Mouse (Mus musculus) erythroid progenitor cell, adult 5-6 weeks (primary cell): ENCODE measurements around the gene Zfp984. TPM values are rescaled to one million over a fixed set of nuclear protein-coding genes. Genes with fewer than 3 reads are reported as not detected.

Experiments
- total RNA-seq, 2 experiments: library from RNA; stranded (forward) in 1 of 2; stranded (reverse) in 1 of 2; fragments of 150-400 nt in 1 of 2; fragments of 186-747, 209-891 nt in 1 of 2; gene quantifications; 2 replicates each; pipeline versions ENCODE4 v1.2.3 to v1.2.4; 2015 to 2017; ENCODE audit warnings: low replicate concordance in 2 of 2

Zfp984 gene
- total RNA-seq, 2 experiments from 2014 or later = 12.9 to 20.1 TPM

Other genes starting within 250 kb of the Zfp984 start
- gene Zfp979, start 167.3 kb downstream of the Zfp984 start, total RNA-seq (2015; ENCODE audit: low replicate concordance) = not detected in 2 replicates
- not detected in 2 replicates for gene Zfp979, start 167.3 kb downstream of the Zfp984 start, total RNA-seq (2017; ENCODE audit: low replicate concordance)
- gene Zfp534, start 107.2 kb downstream of the Zfp984 start, total RNA-seq (2015; ENCODE audit: low replicate concordance) = not detected in 2 replicates
- gene Zfp534, start 107.2 kb downstream of the Zfp984 start, total RNA-seq (2017; ENCODE audit: low replicate concordance) = not detected in 2 replicates
- 0.84 and 3.2 TPM in 2 replicates for gene Zfp933, start 38.6 kb upstream of the Zfp984 start, total RNA-seq (2015; ENCODE audit: low replicate concordance)
- gene Zfp933, start 38.6 kb upstream of the Zfp984 start, total RNA-seq (2017; ENCODE audit: low replicate concordance) = 0.98 and 3.0 TPM in 2 replicates
- gene Miip, start 59.0 kb upstream of the Zfp984 start, total RNA-seq (2015; ENCODE audit: low replicate concordance) = 134 and 157 TPM in 2 replicates
- 131 and 165 TPM in 2 replicates for gene Miip, start 59.0 kb upstream of the Zfp984 start, total RNA-seq (2017; ENCODE audit: low replicate concordance)
- gene Fv1, start 59.2 kb upstream of the Zfp984 start, total RNA-seq (2015; ENCODE audit: low replicate concordance) = 16.8 and 35.3 TPM in 2 replicates
- gene Fv1, start 59.2 kb upstream of the Zfp984 start, total RNA-seq (2017; ENCODE audit: low replicate concordance) = 29.4 and 35.8 TPM in 2 replicates
- gene Mfn2, start 94.9 kb upstream of the Zfp984 start, total RNA-seq (2015; ENCODE audit: low replicate concordance) = 15.1 and 18.0 TPM in 2 replicates
- 6.8 and 17.8 TPM in 2 replicates for gene Mfn2, start 94.9 kb upstream of the Zfp984 start, total RNA-seq (2017; ENCODE audit: low replicate concordance)
- gene Plod1, start 127.0 kb upstream of the Zfp984 start, total RNA-seq (2015; ENCODE audit: low replicate concordance) = 3.6 and 5.9 TPM in 2 replicates
- 4.8 and 5.5 TPM in 2 replicates for gene Plod1, start 127.0 kb upstream of the Zfp984 start, total RNA-seq (2017; ENCODE audit: low replicate concordance)
- 19.3 and 20.5 TPM in 2 replicates for gene 2510039O18Rik, start 131.1 kb upstream of the Zfp984 start, total RNA-seq (2015; ENCODE audit: low replicate concordance)
- 17.7 and 18.9 TPM in 2 replicates for gene 2510039O18Rik, start 131.1 kb upstream of the Zfp984 start, total RNA-seq (2017; ENCODE audit: low replicate concordance)
- gene Nppb, start 176.0 kb upstream of the Zfp984 start, total RNA-seq (2015; ENCODE audit: low replicate concordance) = not detected in 2 replicates
- not detected in 2 replicates for gene Nppb, start 176.0 kb upstream of the Zfp984 start, total RNA-seq (2017; ENCODE audit: low replicate concordance)
- not detected in 2 replicates for gene Nppa, start 190.9 kb upstream of the Zfp984 start, total RNA-seq (2015; ENCODE audit: low replicate concordance)
- not detected in 2 replicates for gene Nppa, start 190.9 kb upstream of the Zfp984 start, total RNA-seq (2017; ENCODE audit: low replicate concordance)
- gene Clcn6, start 229.0 kb upstream of the Zfp984 start, total RNA-seq (2015; ENCODE audit: low replicate concordance) = 1.3 and 2.5 TPM in 2 replicates
- 1.7 and 2.7 TPM in 2 replicates for gene Clcn6, start 229.0 kb upstream of the Zfp984 start, total RNA-seq (2017; ENCODE audit: low replicate concordance)
- 5.8 and 8.0 TPM in 2 replicates for gene Mthfr, start 229.3 kb upstream of the Zfp984 start, total RNA-seq (2015; ENCODE audit: low replicate concordance)
- 2.0 and 7.1 TPM in 2 replicates for gene Mthfr, start 229.3 kb upstream of the Zfp984 start, total RNA-seq (2017; ENCODE audit: low replicate concordance)